Mouse (Mus musculus): ENCODE measurements at regions not wholly inside any gene's neighbourhood (a gene's known extent, or its start where the extent isn't known, plus 50 kb on each side); places are given as distances from the start of the nearest gene placed in this dataset.
A peak's percentile ranks its signal among the peaks of the same experiment; 100 is the strongest.

DNA sequence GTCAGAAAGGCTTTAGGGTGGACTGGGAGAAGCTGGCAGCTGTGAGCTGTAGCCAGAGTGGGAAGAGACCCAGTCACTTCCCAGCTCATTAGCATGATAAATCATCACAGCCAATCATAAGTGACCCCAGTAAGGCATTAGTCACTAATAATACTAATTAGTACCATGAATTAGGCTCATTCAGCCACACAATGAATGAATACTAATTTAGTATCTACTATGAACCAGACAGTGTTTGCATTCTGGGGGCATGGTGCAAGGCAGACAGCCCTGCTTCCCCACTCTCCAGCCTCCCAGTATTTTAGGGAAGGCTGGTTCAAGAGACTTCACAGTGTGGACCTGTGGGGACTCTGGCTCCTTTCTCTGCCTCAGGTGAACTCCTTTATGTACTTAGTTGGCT lies 523.7 kb downstream of the Tbc1d22a start:
- DNase-seq (ENCODE audit: low spot score): no peak

DNA sequence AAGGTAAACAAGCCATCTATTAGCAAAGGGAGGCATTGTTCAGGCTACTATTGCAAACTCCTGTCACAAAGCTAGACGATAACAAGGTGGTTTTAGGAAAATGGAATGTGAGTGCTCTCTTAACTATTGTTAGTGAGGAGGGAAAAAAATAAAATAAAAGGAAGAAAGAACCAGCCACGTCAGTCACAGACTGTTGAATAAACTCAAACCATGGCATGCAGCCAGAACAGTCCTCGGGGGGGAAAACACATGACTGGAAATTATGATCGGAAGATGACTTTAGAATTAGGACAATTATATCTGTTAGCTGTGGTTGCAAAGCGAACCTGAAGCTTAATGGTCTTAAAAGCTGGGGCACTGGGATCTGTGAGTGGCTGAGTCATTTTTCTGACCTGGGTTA lies 524.1 kb downstream of the Tbc1d22a start:
- DNase-seq (ENCODE audit: low spot score): no peak

DNA sequence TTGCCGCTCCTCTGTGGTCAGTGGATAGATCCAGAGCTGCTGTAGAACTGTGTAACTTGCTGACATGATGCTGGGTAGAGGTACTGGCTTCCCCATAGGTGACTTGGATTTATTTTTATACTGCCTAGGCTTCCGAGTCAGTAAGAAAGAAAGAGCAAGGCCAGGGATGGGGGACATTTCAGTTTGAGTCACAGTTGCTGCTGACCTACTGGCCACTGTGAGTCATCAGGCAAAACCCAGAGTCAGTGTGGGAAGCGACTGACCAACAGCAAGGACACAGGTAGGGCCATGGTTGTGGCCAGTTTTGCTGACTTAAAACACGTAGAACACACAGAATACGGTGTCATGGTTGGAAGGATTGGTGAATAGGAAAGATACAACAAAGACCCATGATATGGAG lies 524.5 kb downstream of the Tbc1d22a start:
- DNase-seq (ENCODE audit: low spot score): no peak

DNA sequence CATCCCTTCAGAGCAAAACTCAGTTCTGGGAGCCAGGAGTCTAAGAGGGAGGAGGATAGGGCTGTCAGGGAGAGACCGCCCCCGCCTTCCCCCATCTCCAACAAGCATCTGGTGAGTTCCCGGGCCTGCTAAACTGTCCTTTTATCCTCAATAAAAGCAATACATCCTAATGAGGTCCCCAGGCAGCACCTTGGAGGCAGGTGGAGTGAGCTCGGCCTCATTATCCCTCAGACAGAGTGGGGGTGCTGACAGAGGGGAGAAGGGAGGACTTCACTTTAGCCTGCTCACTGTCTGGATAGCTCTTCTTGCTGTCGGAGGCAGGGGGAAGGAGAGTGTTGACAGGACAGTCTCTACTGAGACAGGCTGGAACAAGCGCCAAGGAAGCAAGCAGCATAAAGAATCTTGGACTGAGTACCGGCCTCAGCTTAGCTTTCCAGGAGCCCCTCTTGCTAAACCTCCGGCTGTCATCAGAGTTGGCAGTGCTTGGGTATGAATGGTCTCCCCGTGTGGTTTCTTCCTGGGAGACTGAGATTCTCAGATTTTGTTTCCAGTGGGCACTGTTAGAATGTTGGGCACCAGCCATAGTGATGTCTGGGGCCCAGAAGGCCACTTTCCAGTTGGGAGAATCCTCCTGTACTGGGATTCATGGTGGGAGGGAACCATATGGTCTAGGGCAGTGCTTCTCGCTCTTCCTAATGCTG lies 537.3 kb downstream of the Tbc1d22a start:
- DNase-seq (ENCODE audit: low spot score): no peak

DNA sequence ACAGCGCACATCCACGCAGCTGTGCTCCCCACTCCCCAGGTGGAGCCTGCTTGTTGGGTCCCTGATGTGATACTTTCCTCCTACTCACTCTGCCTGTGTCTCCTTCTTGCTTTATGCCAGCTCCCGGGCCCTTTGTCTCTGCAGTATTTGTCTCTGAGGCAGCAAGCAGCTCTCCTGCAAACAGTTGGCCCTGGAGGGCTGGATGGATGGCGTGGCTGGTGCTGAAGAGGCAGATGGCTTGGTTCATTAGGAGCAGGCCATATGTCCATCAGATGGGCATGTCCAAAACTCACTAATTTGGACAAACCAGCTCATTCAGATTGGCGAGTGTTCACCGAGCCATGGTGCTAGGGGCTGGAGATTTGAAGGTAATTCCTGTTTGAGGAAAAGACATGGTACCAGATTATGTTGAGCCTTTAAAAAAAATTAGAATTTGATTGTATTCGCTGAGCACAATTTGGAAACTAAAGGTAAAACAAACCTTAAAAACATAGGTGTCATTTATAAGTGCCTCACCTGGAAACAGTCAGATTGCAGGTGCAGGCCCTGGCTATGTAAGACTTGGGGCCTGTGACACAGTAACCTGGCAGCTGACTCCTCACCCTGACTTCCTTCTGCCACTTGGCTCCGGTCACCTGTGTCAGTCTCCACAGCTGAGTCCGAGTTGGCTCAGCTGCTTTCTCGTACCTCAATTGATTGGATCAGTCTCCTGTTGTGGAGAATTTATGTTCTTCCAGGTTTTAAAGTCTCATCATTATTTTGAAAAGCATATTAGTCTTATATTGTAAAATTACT lies 549.5 kb downstream of the Tbc1d22a start:
- DNase-seq (ENCODE audit: low spot score): no peak

DNA sequence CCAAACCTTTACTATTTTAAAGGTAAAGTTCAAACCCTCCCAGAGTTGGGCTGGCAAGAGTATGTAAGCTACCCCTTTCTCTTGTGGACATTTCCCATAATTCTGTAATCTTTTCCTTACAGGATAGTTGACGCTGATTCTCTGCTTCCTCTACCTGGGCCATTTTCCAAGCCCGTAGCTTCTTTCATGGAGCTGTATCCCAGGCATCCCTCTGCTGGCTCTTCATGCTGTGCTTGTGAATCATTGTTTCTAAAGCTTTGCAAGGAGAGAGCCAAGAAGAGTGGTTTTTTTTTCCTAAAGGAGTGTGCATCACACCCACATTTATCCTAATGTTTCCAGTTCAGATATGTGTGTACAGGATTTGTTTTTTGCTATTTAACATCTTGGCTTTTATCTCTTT lies 553.4 kb downstream of the Tbc1d22a start:
- DNase-seq (ENCODE audit: low spot score): no peak

DNA sequence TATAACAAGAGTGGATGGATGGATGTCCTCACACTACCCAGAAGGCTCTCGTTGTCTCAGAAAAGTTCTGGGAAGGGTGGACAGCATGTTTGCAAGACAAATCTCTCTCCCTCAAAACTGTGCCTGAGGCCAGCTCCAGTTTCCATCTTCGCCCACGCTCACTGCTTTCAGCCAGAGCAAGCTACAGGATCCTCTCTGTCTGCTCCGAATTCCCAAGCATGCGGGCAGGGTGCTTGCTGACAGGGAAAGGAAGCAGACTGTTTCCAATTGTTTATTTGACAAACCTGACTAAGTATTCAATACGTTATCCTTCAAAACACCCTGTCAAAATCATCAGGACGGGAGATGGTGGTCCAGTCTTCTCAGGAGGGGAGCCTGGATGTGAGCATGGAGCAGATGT lies 558.8 kb downstream of the Tbc1d22a start:
- DNase-seq (ENCODE audit: low spot score): no peak

DNA sequence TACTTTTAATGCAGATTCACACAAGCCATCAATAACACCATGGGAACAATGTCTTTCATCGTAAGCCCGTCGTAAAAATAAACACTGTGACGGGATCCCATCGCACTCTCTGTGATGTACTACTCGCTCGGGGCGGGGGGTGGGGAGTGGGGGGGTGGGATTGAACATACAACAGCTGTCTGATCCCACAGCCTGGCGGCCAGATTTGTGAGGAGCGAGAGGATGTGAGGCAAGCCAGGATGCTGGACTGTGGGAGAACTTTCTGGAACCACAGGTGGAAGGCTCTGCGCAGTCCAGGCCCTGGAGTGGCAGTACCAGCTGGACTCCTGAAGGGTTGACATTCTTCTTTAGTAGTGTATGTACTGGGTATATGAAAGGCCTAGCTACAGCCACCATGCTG lies 563.7 kb downstream of the Tbc1d22a start:
- no peak for DNase-seq (ENCODE audit: low spot score)

DNA sequence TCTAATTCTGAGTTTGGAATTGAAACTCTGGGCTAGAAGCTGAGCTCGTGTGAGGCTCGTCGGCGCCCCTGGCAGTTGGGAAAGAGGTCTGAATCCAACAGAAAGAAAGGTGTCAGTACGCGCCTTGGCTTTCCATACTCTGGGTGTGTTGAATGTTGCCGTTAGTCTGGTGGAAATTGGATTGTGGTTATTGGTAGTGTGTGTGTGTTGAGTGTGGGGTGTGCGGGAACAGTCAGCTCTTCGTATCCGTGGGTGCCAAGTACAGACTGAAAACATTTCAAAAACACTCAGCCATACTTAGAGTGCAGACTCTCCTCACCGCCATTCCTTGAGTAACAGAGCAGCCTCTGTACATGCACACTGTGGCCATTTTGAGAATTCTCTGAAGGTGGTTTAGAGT lies 566.9 kb downstream of the Tbc1d22a start:
- no peak for DNase-seq (ENCODE audit: low spot score)

DNA sequence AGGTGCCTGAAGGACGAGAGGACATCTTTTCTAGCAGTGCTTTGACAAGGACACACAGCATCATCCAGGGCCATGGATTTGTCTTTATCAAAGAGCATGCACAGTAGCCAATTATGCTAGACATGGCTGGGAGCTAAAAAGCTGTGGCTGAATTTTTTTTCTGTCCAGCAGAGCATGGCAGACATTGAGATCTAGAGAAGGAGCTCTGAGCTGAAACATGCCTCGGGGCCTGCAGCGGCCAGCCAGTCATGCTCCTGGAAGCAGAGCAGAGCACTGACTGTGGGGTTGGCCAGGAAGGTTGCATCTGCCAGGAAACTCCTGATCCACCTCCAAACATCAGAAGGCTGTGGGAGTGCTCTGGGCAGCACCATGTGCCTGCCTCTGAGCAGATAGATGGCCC lies 580.5 kb downstream of the Tbc1d22a start:
- DNase-seq (ENCODE audit: low spot score): no peak

DNA sequence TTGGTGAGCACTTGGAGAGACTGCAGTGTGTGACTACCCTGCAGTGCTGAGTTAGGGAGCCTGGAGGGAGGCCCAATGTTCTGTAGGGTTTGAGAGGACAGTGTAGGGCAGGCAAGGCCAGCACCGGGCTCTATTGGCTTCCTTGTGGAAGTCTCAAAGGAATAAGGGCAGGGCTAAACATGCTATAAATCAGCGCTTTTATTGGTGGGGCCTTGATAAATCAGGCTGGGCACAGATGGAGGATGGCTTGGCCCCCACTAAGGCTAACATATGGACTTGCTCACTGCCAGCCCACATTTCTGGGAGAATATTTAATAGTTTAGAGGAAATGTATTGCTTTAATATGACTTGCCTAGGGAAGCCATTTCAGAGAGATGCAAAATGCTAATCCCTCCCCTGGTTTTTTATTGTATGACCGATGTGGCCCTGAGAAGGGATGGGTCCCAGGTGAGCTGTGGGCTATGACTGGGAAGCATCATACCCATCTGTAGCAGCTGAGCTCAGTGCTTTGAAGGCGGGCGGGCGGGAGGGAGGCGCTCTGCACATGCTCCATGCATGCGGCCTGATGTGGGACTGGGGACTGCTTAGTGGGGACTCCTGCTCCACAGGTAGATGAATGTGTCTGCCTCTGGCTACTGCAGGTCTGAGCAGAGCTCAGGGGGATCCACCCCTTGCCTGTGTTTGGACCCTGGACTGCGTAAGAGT lies 584.4 kb downstream of the Tbc1d22a start:
- DNase-seq (ENCODE audit: low spot score): no peak

DNA sequence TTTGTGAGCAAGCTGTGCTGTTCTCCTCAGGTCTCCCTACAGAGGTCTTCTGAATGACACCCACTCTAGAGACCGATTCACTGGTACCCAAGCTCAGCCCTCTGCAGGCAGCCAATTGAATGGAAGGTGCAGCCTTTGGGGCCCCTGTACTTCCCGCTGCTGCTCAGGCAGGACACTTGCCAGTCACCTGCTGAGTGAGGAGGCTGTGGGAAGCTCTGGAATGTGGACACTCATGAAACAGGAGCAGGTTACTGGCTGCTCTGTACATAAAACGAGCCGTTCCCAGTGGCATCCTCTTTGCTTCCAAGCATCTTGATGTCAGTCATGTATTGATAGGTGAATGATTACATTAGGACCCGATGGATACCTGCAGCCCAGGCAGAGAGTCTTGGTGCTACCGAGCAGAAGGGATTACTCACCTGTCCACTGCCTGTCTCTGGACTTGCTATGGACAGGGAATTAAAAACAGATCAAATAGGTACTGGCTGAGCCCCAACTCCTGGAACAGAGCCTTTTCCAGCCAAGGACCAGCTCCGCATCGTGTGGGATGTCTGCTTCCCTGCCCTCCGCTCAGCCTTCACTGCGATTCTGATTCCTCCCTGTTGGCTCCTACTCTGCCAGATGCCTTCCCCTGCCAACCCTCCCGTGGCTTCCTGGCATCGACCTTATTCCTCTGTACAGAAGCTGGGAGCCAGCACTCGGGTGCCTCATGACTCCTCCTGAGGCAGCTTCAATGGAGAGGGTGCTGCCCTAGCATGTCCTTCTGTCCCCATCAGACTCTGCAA lies 593.2 kb downstream of the Tbc1d22a start:
- DNase-seq (ENCODE audit: low spot score): no peak

DNA sequence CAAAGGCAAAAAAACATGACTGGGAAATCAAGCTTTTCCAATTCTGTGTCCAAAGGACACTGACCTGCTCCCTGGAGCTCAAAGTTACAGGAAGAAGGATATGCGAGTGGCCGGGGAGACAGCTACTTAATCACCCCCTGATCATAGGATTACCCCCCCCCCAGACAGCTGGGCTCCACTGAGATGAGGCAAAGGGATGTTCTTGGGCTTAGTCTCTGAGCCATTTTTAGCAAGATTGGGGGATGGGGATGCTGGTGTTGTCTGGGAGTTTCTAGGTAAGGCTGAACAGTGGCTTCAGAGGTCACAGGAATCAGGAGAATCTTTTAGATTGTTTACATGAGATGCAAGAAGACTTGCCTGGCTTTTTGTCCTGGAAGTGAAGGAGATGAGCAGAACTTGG lies 597.6 kb downstream of the Tbc1d22a start:
- no peak for DNase-seq (ENCODE audit: low spot score)

DNA sequence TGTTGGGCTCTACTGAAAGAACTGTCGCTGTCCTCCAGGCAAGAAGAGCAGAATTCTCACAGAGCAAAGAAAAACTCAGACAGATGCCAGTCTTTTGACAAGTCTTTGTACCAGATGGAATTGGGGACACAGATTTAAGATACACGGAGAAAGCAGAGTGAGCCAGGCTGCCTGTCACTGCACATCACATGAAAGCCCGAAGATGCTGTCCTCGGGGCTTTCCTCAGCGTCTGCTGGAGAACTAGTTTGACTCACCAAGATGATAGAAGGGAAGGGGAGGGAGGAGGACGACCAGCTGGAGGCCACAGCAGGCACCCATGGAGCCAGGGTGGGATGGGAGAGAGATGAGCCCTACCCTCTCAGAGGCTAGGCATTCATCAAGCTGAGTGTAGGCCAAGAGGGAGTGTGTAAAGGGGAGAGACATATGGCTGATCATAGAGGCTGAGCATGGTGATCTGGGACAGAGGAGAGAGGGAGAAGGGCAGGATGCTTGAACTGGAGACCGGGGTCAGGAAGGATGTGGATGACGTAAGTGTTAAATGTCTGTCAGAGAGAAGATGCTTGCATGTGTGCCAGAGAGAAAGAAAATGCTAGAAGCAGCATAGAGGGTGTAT lies 600.7 kb downstream of the Tbc1d22a start:
- DNase-seq (ENCODE audit: low spot score): no peak

DNA sequence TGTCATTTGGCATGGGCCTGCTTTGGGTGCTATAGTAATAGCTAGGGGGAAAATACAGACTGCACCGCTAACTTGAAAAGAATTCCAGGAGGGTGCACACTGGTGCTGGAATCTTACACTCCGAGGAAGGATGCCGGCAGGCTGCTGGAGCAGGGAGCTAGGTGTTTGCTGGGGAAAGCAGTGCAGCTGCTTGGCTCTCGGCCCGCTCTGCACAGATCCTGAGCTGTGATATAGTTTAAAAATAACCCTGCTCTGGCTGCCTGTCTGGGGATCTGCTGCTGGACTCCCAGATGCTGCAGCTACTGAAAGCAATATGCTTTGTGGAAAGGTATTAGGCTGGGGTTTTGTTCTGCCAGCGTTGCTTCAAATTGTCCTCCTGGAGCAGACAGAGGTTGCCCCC lies 621.7 kb downstream of the Tbc1d22a start:
- peak; percentile 8 for DNase-seq (ENCODE audit: low spot score)

DNA sequence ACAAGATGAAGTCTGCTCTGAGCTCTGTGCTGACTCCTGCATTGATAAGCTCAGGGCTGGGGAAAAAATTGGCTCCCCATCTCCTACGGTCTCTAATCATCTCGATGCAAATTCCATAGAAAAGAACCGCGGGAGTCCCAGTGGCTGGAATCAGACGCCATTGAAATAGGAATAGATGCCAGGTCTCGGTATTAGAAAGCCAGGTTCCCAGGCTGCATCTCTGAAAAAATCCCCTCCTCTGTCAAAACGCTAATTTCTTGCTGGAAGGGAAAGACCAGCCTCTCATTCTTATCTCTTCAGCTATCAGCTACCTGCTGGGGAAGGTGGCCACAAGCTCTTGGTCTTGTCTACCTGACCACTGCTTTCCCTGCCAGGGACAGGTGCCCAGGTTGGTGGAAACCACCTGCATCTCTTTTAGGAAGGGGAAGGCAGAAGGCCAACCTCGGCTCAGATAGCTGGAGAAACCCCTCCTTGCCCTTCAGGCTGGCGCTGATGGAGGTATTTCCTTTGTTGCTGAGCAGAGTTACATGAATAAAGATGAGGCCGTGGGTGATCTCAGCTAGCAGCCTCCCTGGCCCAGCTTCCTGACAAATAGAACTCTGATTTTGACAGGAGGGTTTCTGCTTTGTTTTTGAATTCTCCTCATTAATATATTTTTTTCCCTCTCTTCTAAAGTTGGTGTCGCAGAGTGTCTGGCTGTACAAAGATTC lies 638.1 kb downstream of the Tbc1d22a start:
- no peak for DNase-seq (ENCODE audit: low spot score)

DNA sequence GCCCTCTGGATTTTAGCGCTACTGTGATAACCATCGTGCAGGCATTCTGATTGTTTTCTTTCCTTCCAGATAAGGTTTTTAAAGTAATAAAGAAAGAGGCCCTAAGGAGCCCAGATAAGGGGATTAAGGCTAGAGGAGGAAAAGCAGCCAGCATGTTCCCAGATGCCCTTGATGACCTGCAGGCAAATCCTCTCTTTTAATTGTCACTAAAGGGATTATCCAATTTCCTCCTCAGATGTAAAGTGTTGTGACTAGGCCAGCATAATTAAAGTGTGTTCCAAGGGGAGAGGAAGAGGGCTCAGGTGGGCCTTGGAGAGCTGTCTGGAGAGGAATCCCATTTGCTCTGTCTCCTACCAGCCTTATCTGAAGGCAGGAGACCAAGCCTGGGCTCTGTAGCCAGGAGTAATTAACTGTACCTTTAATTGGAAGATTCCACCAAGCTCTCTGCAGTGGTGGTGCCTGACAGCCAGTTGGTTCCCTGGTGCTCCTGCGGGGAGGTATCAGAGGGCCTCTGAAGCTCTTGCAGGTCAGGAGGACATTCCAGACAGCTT lies 644.2 kb downstream of the Tbc1d22a start:
- DNase-seq (ENCODE audit: low spot score): no peak

DNA sequence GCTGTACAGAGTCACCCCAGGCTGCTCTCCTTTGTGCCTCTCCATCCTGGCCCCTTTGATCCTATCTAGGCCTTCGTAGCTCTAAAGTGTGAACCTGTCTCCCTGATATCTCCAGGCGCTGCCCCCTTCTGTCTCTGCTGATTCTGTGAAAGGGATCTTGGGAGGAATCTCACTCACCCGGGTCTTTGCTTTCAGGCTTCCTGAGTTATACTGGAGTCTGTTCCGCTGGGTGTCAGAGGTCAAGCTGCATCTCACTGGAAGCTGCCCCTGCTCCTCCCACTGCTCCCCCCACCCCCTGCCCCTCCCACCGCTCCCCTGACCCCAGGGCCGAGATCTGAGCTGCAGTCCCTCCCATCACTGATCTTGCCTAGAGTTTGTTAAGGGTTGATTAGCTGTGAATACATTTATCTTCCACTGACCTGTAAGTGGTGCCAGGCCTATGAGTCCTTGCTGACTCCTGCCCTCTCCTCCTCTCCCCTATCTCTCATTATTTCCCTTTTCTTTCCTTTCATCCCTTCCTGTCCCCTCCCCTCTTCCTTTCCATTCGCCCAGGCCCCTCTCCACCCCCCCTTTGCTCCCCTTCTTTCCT lies 661.6 kb downstream of the Tbc1d22a start:
- peak; percentile 59 for DNase-seq (ENCODE audit: low spot score)

DNA sequence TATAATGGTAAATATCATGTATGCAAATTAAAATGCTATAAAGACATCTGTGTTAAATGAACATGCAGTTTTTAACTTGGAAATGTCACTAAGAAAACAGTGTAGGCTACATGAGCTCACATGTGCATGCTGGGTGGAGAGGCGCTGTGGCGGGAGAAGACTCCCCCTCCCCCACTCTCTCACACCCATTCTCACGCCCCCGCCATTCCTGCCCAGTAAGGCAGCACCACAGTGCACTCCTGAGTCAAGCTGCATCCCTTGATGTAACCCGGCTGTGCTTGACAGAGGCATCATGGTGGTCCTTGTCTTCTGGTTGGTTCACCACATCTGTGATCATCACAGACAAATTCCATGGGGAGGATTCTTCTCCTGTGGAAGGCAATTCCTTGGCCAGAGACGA lies 647.1 kb upstream of the Fam19a5 start:
- no peak for DNase-seq (ENCODE audit: low spot score)

DNA sequence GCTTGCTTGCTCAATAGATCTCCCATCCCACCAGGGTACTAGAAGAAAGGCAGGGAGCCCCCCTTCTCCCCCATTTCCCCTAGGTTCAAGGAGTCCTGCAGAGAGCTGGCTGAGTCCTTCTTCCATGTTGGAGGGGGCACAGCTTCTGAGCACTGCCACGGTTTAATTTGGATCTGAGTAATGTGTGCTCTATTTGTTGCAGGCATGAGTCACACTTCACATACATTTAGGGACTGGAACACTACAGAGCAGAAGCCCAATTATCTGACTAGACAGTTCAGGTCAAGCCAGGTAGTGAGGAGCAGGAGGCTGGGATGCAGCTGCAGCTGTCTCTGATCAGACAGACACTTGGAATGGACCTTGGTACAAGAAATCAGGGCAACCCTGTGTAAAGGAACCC lies 644.1 kb upstream of the Fam19a5 start:
- DNase-seq (ENCODE audit: low spot score): no peak

DNA sequence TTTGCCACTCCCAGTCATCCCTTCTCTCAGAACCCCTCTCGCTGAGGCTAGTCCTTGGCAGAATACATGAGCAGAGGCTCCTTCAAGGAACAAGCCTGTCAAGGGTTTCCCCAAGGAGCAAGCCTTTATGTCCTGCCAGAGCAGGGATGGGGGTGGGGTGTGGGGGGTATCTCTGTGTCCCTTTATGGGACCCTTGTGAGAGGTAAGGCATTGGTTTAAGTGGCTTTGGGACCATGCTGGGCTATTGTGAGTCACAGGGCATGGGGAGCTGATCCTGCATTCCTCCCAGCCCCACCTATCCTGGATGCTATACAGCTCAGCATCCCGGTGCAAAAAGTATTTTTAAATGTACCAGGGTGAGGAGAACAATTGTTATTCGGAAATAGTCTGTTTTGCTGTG lies 641.1 kb upstream of the Fam19a5 start:
- no peak for DNase-seq (ENCODE audit: low spot score)
